Mouse (Mus musculus) brain, adult 10 weeks (tissue): ENCODE results near the gene Baat. TPM values are rescaled to one million over a fixed set of nuclear protein-coding genes. Genes with fewer than 3 reads are reported as not detected.

ENCODE experiments used
- polyA plus RNA-seq: library from polyadenylated mRNA; stranded (reverse); fragments of 350-450 nt; fragmentation: Illumina TruSeq; extraction: RNeasy Lipid Tissue Mini Kit (QIAGEN cat#74804); gene quantifications from one replicate; pipeline ENCODE4 v1.2.3, GENCODE M21; 2015; ENCODE audit warnings: low read depth, low replicate concordance

Gene Baat
- 0.22 TPM for polyA plus RNA-seq

DNA sequence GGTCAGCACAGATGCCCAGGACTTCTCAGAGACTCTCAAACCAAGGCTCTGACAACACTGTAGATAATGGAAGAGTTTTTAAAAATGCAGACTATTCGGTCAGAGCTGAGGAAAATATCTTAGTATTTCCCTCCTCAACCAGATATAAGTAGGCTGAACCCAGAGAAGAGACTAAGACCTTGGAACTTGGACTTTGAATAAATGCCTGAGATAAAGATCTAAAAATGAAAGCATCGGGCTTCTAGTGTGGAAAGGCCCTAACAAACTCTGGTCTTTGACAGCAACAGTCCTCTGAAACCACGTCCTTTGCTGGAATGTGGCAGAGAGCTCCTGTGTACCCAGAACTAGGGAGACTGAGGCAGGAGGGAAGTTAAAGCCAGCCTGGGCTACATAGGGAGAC, at the start of gene Baat:
Baat (minus strand) TSS at position 172 of the 400 bp plus-strand sequence.

DNA sequence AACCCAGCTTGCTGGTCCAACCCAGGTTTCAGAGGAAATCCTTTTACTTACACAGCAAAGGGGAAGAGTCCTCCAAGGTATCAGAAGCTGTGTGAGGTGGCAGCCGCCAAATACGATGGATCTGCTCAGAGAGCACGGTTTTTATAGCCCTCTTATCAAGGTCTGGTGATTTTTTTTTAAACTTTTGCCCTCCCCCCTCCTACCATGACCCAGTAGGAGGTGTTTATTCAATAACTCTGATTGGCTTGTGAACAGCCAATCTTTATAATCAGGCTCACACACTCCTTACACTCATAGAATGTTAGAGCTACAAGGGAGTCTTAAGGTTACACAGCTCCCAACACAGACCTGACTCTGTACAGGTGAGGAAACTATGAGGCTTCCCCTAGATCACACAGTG, 43.0 kb upstream of the Baat start, which contains the start of gene Aldob:
Aldob (minus strand) TSS at position 164 of the 400 bp plus-strand sequence.

DNA sequence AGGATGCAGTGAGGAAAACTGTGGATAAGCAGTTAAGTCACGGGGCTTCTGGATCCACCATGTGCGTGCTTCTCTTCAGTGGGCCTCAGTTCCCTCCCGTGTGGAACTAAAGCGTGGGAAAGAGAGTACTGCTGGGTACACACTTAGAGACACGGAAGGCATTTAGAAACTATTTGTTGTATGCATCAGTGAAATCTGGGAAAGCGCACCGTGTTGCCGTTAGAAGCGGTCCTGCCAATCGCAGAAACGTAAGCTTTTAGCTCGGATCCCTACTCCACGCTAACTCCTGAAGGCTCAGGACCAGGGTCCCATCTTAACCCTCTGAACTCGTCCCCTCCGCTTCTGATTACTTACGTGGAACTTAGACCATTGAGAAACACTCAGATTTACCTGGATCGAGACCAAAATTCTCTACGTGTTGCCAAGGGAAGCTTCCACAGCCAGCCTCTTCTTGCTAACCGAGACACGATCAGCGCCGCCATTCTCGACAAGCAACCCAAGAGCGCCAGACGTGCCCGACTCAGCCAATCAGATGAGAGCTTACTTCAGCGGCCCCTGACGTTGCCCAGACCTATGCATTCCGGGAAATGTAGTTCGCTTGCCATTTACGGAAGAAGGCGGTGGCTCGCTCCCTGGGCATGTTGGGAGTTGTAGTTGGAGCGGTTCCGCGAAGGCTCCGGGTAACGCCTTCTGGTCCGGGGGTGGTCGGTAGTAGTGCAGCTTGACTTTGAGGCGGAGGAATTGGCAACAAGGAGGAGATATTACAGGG, 14.4 kb upstream of the Baat start, which contains the start of the genes Mrpl50 and Zfp189:
Mrpl50 (minus strand) TSS at position 522 of the 769 bp plus-strand sequence.
Zfp189 (plus strand) TSS at position 605 of the 769 bp plus-strand sequence.

DNA sequence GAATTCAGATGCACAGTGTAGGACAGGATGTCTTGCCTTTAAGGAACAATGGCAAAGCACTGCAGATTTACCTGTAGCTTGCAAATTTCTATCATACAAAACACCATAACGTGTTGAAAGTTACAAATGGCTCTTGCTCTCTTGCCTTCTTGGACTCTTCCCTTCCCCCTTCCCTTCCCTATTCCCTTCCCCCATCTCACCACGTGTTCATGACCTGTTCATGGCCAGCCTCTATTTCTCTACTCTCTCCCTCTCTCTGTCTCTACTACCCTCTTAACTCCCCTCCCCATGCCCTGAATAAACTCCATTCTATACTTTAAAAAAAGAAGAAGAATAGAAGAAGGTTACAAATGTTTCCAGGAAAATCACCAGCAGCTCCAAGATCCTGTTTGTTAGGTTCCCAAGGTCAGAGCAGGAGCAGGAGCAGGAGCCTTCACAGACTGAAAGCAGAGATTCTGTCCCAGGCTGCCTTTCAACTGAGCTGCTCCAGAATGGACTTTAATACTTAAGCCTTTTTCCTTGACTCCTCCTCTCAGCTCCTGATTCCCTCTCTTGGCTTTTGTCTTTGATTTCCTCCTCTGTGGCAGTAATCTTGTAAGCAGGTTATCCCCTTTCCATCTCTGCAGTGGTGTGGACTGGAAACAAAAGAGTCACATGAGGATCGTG, 32.8 kb downstream of the Baat start, which contains the start of gene Acnat1:
Acnat1 (minus strand) TSS at position 478 of the 666 bp plus-strand sequence.

Other genes with a start within 250 kb of the Baat start
- gene Acnat2, start 98.4 kb downstream of the Baat start, polyA plus RNA-seq: not detected
- not detected for gene Acnat1, start 32.6 kb downstream of the Baat start, polyA plus RNA-seq
- 58.1 TPM for gene Mrpl50, start 14.5 kb upstream of the Baat start, polyA plus RNA-seq
- gene Zfp189, start 14.6 kb upstream of the Baat start, polyA plus RNA-seq: 11.6 TPM
- 2.1 TPM for gene Aldob, start 43.0 kb upstream of the Baat start, polyA plus RNA-seq
- 59.6 TPM for gene Tmem246, start 91.3 kb upstream of the Baat start, polyA plus RNA-seq
- 47.5 TPM for gene Rnf20, start 125.4 kb upstream of the Baat start, polyA plus RNA-seq
- gene Ppp3r2, start 175.5 kb upstream of the Baat start, polyA plus RNA-seq: not detected